Mouse (Mus musculus): ENCODE measurements around the gene Plxnc1.

GRCm38 (mm10) chr10:94849930-94850329, 94.7 kb downstream of the Plxnc1 start:
- TF ChIP-seq CTCF (IDR thresholded peaks at IDR 0.05; ENCODE audit: extremely low read depth, insufficient read depth, insufficient read length, insufficient replicate concordance) (no peak), POLR2A (IDR thresholded peaks at IDR 0.05; ENCODE audit: low read depth, low read length) (no peak)

All from spleen, adult 2 months (tissue).